Mouse (Mus musculus) frontal cortex, postnatal 14 days (tissue): ENCODE data around the gene 4931428F04Rik.
"Not testable (repeated sequence)": the region's sequence is repeated elsewhere in the genome, so short reads cannot be mapped to it uniquely, and the experiment has no call there.

Source experiments
- DNase-seq, 2 experiments: peaks; one replicate each; pipeline ENCODE4 v3.0.0; 2022; ENCODE audit warnings: low spot score in 2 of 2

The 4931428F04Rik gene

DNA sequence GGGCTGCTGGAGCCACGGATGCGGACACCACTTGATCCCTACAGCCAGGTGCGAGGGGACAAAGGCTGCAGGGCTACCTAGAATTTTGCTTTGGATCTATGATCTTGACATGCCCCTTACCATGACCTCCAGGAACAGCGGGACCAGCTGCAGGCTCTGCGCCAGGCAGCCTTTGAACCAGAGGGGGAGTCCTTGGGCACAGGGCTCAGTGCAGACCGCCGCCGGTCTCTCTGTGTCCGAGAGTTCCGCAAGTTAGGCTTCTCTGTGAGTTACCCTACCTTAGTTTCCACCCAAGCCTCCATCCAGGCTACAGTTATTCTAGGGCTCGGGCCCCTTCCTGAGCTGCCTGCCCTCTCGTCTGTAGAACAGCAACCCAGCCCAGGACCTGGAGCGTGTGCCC, 18.0 kb upstream of the 4931428F04Rik start:
- no peak for DNase-seq

DNA sequence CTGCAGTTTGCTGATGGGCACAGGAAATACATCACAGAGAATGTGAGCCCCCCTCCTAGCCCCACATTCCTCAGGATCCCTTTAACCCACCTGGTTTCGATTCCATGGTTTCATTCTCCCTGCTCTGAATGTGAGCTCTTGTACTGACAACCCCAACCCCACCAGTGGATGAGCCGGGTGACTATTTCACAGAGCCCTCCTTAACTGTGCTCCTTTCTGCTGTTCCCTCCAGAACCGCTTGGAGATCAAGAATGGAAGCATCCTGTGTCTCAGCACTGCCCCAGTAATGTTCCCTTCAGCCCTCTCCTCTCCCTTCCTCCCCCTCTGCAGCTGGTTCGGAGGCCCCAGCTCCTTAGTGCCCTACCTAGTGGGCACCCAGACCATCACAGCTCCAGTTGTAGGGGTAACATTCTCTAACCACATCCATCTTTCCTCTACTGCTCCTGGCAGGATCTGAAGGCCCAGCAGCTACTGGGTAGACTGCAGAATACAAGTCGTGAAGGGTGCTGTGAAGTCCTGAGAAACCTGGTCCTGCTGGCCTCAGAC, 16.6 kb upstream of the 4931428F04Rik start:
- DNase-seq = no peak

DNA sequence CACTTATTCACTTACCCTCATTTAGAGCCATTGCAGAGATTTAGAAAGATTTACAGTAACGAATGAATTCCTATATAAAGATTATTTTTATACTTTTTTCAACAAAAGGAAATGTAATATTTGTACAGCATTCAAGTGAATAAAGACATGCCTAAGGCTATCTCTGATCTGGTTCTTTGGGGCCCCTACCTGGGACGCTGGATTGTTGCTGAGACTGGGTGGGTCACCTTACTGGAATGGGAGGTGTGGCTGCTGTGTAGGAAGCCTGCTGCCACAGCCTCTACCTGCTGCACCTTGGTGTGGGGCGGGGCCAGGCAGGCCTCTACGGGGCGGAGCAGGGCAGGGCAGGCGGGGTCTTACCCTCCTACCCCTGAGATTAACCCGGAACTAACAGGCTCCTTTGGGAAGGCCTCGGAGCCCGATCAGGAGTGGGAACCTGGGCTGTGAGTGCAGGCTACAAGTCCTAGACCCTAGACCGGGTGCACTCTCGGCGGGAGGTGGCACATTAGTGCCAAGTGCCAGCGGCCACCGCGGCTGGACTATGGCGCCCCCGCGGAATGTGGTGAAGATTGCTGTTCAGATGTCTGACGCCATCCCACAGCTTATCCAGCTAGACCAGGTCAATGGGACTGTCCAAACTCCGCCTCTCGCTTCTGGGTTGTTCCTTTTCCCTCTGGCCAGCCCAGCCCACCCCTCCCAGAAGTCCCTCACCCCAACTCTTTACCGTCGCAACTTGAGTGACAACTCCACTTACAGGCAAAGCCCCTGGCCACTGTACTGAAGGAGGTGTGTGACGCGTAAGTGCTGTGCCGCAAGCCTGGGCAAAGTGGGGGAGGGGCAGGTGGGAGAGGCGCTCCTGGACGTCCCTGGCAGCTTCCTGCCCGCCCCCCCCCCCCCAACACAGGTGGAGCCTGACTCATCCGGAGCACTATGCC, 15.8 kb upstream of the 4931428F04Rik start, which contains the start of gene Elmo3:
TSS of gene Elmo3 (plus strand) at position 391 of the 935 bp plus-strand sequence.
- DNase-seq = peak in 1 of 2 experiments; percentile 46

DNA sequence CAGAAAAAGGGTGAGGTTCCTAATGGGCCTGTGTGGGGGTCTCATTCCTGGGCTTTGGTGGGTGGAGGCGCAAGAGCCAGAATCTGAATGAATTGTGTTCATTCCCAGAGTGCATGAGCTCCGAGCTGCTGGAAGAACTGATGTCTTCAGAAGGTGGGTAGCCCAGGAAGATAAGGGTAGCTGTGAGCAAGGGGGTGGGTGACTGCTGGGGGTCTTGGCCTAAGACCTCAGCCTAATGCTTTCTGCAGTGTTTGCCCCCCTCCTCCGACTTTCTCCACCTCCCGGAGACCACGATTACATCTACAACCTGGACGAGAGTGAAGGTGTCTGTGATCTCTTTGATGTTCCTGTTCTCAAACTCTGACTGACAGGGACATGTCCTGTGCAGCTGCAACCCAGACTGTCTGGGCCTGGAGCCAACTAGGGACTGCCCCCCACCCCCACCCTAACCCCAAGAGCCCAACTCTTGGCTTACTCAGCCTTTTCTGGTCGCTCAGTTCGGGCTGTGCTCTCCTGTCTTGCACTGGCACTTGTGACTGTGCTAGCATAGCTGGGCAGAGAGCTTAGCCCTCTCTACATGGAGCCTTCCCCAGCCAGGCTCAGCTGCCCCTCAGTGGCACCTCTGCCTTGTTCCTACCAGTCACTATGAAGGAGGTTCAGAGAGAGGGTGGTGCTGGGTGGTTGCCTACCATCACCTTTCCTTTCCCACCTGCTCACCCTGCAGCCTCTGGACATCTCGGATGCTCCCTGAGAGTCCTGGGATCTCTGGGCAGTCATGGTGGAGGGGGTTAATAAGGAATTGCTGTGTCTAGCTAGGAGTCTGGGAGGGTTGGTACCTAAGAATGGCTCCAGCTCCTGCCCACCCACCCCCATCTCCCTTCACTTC, 14.9 kb upstream of the 4931428F04Rik start:
- DNase-seq = no peak

GRCm38 (mm10) chr8:105303874-105304273, 14.2 kb upstream of the 4931428F04Rik start:
- DNase-seq = no peak

GRCm38 (mm10) chr8:105303396-105303795, 13.7 kb upstream of the 4931428F04Rik start:
- no peak for DNase-seq

- DNase-seq = no peak
These were observed 10.3 kb upstream of the 4931428F04Rik start for GRCm38 (mm10) chr8:105299962-105300361.

DNA sequence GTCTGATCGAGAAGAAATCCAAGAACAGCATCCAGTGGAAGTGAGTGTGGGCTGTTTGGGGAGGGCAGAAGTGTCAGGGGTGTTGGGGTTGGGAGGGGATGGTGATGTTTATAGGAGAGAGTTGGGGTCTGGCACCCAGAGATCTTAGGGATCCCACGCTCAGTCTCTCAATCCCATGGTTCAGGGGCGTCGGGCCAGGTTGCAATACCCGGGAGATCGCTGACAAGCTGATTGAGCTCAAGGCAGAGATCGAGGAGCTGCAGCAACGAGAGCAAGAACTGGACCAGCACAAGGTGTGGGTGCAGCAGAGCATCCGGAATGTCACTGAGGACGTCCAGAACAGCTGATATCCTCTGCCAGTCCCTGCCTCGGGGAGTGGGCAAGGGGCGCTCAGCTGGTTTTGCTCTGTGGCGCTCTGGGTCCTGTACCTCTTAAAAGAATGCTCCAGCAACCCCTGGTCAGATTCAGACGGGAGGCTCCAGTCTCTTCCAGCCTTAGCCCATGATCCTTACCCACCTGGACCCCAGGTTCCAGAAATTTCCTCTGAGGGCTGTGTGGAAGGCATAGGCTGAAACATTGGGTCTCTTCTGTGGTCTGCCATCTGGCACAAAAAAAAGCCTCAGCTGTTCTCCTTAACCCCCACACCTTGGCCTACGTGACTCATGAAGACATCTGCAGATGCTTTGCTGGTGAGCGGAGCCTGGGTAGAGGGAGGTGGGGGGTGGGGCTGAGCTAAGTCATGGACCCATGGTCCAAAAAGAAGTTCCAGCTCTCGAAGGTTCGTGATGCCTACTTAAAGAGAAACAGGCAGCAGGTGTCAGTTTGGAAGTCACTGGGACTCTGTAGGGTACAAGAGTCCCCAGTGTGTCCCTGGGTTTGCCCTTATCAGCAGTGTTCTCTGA, 8.9 kb upstream of the 4931428F04Rik start:
- no peak for DNase-seq

DNA sequence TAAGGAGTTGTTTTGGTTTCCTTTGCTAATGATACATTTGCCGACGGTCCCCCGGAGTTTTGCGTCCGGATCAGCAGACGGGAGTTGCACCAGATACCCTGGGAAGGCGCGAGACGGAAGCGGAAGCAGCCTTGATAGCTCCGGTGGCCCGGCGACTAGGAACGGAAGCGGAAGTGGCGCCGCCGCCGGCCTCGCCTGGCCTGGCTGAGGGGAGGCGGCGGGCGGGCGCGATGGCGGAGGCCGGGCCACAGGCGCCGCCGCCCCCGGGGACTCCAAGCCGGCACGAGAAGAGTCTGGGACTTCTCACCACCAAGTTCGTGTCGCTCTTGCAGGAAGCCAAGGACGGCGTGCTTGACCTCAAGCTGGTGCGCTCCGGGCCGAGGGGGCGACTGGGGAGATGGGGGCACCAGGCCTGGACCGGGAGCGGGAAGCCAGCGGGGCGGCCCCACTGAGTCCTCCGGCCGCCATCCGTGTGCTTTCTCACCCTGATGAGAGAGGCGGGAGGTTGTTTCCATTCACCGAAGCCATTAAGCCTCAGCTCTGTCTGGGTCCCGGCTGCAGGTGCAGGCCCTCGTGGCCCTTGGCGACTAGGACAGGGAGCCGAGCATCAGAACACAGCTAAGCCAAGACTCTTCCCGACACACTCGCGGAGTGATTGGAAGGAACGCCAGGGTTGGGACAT, 8.0 kb upstream of the 4931428F04Rik start, which contains the start of gene E2f4:
TSS of gene E2f4 (plus strand) at position 153 of the 682 bp plus-strand sequence.
- peak; percentile 81 to 91 for DNase-seq

DNA sequence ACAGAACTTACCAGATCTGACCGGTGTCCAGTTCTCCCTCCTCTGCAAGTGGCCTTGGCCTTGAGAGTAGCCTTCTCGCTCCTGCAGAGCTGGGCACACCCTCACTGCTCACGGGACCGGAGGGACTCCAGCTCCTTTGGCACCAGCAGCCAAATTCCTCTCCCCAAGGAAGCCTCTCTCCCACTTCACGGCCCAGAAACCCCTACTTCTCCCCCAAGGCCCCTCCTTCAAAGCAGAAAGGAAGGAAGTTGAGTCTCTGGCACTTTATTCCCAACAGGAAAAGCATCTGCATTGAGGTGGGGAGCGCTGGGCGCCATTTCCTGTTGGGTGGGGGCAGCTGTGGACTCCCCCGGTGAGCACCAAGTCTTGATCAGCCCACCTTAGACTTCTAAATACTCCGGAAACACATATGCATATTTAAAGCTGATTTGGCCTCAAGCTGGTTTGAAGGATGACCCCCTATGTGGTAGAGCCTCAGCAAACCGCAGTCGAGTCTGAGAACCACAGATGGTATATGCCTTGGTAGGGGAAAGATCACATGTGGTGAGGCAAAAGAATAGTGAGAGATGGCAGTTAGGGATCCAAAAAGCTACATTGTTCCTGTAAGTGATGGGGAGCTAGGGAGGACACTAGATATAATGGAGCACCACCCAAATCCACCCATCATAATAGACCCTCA, 6.4 kb upstream of the 4931428F04Rik start, which contains the start of gene Exoc3l:
TSS of gene Exoc3l (minus strand) at position 207 of the 679 bp plus-strand sequence.
- no peak for DNase-seq

DNA sequence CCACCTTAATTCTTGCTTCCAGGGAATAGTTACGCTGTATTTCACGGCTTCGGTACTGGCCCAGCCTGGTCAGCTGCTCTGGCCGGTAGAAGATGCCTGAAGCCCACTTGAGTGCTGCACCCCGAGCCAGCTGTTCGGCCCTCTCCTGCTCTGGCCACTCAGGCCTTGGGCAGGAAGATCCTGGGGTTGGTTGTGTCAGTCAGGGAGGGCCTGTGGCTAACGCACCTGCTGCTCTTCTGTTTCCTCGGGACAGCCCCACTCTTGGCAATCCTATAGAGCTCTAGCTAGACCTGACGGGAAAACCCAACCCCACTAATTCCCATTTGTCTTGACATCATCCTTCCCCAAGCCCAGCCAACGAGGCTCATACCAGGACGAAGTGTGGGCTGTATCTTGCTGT, 5.6 kb upstream of the 4931428F04Rik start:
- DNase-seq = no peak

DNA sequence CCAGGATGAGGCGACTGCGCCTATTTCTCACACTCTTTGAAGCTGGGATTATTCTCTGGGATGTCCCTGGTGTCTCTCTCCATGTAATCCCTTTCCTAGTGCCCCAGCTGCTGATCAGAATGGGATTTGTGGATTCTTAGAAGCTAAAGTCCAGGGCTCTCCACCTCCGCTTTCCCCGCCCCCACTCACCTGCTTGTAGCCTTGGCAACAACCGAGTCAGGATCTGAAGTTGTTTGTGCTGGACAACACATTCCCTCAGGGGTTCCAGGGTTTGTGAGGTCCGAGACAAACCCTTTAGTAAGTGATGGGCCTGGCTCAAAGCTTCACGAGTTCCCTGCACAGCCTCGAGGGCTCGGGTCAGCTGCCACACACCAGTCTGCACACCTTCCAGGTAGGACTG, 5.1 kb upstream of the 4931428F04Rik start:
- DNase-seq = no peak

DNA sequence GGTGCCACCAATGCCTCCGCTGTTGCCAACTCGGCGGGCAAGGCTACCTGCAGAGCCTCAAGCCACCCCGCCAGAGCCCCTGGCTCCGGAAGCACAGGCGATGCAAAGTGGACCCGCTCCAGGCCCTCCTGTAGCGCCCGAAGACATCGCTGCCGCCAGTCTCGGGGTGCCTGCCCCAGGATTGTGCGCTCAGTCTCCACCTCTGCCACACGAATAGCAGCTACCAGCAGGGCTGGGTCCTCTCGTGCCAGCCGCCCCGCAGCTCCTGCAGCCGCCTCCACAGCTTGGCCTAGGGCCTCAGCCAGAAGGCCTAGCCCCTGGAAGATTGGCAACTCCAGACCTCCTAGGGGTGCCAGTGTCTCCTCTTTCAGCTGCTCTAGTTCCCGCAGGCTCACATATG, 3.7 kb upstream of the 4931428F04Rik start:
- no peak for DNase-seq

- no peak for DNase-seq
These were observed 2.8 kb upstream of the 4931428F04Rik start for GRCm38 (mm10) chr8:105292471-105292870.

GRCm38 (mm10) chr8:105291802-105292201, 2.1 kb upstream of the 4931428F04Rik start:
- DNase-seq = not testable (repeated sequence)

- not testable (repeated sequence) for DNase-seq
These were observed 1.7 kb upstream of the 4931428F04Rik start for GRCm38 (mm10) chr8:105291364-105291763.

- peak in 1 of 2 experiments; percentile 76 for DNase-seq
These were observed 1.1 kb upstream of the 4931428F04Rik start for GRCm38 (mm10) chr8:105290554-105291314.

DNA sequence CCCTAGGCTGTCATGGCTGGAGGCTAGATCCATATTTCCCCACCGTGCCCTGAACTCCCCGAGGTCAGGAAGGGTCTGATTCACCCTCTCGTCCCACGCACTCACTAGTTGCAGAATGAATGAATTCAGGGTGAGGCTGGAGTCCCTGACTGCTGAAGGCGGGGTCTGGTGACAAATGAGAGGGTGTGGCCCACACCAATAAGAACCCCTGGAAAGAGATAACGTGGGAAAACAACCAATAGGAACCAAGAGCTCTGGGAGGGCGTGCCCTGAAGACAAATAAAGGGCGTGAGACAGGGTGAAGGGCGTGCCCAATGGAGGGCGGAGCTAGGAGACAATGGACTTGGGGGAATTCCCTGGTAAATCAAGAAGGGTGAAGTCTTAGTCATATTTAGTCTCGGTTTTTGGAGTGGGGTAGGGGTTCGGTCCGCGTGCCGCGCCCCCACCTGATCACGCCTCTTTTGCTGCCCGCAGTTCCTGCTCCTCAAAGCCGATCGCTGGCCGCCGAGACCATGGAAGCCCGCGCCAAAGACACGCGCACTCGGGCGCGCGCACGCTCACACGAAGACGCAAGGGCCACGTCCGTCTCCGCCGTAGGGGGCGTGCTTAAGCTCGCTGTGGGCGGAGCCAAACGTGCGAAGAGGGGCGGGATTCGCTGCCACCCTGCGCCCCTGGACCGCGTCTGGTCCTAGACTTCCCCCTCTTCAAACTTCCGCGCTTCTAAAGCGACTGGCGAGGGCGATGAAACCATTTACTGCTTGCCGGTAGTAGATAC, 519 bp downstream of the 4931428F04Rik start:
- peak; percentile 92 to 94 for DNase-seq
